Mouse (Mus musculus) left cerebral cortex, adult 9 months (tissue): Measurements from ENCODE around the gene Ttc23.

ENCODE experiments used
- DNase-seq, 2 experiments: peaks; one replicate each; pipeline ENCODE4 v3.0.0; 2022; ENCODE audit warnings: low spot score in 2 of 2

Gene Ttc23

DNA sequence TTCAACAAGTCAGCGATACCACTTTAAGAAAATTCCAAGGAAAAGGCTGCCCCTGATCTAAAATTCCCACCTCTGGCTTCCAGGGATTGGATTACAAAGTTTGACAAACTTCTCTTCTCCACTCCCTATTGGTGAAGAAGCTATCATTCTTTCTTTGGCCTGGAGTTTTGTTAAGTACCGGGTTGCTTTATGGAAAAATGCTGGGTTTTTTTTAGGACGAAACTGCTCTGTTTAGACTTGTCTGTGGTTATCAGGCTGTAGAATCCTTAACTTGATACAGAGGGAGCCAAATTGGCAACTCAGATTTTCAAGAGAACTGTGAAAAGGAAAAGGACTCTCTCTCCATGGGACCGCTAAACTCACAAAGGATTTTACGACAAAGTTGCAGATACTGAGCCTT is at the start of gene Ttc23:
Ttc23 (plus strand) TSS at position 134 of the 400 bp plus-strand sequence.
- no peak for DNase-seq

GRCm38 (mm10) chr7:67598050-67598449 is 49.2 kb upstream of the Ttc23 start:
- DNase-seq = peak; percentile 27 to 88

DNA sequence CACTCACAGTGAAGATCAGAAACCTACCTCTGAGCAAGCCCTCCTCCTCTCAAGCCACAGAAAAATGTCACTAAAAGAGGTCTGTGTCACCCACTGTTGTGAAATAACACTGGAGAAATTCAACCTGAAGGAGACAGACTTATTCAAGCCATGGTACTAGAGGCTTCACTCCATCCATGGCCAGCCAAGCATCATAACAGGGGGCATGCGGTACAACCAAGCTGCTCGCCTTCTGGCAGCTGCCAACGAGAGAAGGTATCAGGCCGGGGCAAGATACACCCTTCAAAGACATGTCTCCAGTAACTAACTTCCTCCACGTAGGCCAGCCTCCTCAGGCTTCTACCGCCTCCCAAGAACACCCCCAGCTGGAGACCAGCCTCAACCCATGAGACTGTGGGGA is 42.1 kb upstream of the Ttc23 start:
- no peak for DNase-seq

DNA sequence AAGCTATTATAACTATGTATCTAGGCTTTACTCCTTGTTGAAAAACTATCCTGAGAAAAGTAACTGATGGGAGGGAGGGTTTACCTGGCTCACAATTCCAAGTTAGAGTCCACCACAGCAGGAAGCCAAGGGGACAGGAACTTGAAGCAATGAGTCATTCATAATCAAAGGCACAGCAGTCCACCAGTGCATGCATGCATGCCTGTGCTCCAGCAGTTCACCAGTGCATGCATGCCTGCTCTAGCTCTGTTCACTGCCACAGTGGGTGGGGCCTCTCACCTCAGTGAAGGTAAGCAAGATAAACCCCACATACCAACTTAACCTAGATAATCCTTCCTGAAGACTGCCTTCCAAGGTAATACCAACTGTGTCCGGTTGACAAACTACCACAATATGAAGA is 41.0 kb upstream of the Ttc23 start:
- DNase-seq = no peak

GRCm38 (mm10) chr7:67607669-67608347 is 39.4 kb upstream of the Ttc23 start:
- no peak for DNase-seq

DNA sequence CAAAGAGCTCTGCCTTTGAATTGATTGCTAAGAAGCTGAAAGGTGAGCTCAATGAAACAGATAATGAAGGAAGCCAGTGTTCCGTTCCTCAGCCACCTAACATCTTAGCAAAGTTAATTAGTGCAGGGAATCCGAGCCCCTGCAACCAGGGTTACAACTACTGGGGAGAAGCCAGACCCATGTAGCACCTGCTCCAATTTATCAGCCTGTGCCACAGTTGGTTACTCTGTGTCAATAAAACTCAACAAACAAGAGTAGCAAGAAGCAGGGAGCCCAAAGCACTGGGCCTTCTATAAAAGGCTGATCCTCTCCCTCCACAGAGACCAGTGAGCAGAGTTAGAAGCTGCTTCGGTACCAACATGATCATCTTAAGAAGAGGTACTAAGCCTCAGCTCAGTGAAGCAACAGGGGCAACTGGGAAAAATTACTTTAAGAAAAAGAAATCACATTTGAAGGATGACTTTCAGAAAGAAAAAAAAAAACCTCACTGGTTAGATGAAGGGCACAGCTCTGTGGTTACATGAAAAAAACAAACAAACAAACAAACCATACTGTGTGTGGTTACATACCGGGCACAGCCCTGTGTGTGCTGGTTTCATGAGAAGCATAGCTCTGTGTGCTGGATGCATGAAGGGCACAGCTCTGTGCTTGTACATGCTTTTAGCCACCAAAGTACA is 38.7 kb upstream of the Ttc23 start:
- no peak for DNase-seq

DNA sequence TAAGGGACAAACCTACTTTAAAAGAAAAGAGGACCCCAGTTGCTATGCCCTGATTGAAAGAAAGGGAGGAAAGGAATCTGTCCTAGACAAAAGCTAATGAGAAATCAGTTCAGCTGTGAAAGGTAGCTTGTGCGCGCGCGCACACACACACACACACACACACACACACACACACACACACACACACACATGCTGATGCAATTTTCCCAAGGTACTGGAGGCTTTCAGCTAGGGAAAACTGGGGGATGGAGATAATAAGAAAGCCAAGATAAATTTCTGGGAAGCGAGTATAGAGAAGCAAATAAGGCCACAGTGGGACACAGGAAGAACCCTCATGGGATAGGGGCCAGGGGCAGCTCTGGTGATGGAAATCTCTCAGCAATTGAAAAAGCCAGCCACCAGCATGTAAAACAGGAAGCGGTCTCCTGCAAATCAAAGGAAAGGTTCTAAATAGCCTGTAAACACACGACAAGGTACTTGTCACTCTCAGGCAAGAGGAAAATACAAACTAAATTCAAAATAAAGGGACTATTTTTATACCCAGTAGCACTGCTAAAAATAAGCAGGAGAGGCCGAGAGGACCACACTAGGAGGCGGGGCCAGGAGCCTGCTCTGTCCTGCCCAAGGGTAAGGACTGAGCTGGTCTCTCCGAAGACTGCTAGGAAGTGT is 33.3 kb upstream of the Ttc23 start:
- DNase-seq = no peak

GRCm38 (mm10) chr7:67614464-67614861 is 32.7 kb upstream of the Ttc23 start:
- no peak for DNase-seq

GRCm38 (mm10) chr7:67616890-67617289 is 30.3 kb upstream of the Ttc23 start:
- DNase-seq = no peak

- DNase-seq = no peak
Measured at GRCm38 (mm10) chr7:67617646-67618045, 29.6 kb upstream of the Ttc23 start.

DNA sequence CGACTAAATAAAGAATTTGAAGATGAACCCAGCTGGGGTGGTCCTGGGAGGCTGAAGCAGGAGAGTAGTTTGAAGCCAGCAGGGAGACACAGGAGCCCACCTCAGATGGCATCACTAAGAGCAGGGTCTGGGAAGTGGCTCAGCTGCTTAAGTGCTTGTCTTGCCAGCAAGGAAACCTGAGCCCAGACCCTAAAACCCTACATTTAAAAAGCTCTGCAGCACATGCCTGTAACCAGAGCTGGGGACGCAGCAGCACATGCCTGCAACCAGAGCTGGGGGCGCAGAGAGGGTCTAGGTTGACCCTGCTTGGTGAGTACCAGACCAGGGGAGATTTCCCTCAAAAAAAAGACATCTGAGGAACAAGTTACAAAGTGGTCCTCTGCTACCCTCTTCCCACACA is 28.9 kb upstream of the Ttc23 start:
- DNase-seq = no peak

DNA sequence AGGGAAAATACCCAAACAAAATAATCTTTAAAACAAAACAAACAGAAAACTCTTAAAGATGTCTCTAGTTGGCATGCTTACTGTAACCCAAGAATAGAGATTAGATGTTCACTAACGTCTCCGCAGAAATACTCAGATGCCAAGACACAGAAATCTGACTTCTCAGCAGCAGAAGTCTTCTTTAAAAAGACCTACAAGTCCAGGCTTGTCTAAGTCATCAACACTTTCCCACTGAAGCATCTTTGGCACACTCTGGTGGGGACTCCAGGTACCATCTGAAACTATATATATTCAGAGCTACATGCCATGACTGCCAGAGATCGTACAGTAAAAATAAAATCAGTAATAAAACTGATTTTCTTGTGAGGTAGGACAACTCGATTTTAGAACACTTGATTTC is 27.4 kb upstream of the Ttc23 start:
- peak; percentile 40 to 42 for DNase-seq

DNA sequence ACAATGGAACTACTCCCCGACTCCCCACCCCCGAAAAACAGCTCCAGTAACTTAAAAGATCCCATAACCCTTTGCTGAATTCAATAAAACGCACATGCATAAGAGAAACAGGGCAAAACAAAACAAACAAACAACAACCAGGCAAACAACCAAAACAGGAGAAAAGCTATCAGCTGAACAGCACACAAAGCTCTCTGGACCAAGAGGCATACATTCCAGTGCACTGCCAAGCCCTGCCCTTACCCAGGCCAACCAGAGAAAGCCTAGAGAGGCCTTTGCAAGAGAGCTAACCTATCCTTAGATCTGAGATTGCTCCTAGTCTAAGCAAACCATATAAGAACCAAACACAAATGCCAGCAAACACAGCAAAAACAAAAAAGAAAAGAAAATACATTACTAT is 25.1 kb upstream of the Ttc23 start:
- no peak for DNase-seq

DNA sequence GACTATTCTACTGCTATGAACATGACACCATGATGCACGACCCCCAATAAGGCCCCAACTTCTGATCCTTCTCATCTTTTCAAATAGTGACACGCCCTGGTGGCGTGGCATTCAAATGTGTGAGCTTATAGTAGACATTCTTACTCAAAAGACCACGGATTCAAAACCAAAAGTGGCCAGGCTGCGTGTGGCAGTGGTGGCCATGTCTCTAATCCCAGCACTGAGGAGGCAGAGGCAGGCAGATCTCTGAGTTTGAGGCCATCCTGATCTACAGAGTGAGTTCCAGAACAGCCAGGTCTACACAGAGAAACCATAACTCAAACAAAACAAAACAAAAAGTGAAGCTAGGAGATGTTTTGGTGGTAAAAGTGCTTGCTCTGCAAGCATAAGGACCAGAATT is 20.5 kb upstream of the Ttc23 start:
- no peak for DNase-seq

DNA sequence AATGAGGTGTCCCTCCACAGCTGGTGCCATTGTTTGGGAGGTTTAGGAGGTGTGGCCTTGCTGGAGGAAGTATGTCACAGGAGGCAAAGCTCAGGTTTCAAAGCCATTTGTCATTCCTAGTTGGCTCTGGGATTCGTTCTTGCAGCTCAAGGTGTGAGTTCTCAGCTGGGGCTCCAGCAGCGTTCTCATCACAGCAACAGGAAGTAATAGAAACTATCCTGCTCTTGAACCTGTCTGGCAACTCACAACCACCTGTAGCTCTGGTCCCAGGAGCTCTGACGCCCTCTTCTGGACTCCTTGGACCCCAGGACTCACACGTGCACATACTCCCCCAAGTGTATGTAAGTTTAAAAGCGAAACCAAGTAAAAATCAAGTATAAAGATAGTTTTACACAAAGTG is 17.5 kb upstream of the Ttc23 start:
- no peak for DNase-seq

- DNase-seq = peak; percentile 38 to 90
Measured at GRCm38 (mm10) chr7:67630817-67631216, 16.4 kb upstream of the Ttc23 start.

GRCm38 (mm10) chr7:67632380-67632779 is 14.8 kb upstream of the Ttc23 start:
- DNase-seq = no peak

GRCm38 (mm10) chr7:67634210-67634609 is 13.0 kb upstream of the Ttc23 start:
- no peak for DNase-seq

DNA sequence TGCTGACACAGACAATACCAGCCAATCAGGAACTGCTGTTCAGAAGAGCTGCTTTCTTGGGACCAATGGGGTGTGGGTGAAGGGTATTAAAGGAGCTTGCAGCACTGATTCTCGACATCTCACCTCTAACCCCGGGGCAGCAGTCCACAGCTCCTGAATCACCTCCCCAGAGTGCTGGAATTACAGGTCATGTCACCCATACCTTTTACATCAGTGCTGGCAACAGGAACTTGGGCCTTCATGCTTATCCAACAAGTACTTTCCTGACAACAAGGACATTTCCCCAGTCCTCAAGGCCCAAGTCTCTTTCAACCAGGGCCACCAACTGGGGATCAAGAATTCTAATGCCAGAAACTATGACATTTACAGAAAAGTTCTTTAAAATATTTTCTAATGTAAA is 11.0 kb upstream of the Ttc23 start:
- no peak for DNase-seq

DNA sequence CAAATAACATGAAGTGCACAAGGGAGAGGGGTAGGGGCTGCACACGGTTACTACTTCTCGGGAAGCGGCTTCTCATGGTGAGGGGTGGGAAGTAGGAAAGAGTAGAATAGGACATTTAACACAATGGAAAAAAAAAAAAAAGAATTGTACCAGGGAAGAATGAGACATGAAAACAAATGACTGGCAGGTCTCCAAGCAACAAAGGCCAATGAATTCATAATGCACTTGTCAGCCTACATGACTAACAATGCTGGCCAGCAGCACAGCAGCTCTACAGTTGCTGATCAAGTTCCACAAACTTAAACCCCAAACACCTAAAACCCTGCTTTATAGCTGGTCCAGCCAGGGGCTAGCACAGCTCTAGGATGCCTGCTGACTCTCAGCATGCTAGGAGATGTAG is 8.2 kb upstream of the Ttc23 start:
- no peak for DNase-seq

DNA sequence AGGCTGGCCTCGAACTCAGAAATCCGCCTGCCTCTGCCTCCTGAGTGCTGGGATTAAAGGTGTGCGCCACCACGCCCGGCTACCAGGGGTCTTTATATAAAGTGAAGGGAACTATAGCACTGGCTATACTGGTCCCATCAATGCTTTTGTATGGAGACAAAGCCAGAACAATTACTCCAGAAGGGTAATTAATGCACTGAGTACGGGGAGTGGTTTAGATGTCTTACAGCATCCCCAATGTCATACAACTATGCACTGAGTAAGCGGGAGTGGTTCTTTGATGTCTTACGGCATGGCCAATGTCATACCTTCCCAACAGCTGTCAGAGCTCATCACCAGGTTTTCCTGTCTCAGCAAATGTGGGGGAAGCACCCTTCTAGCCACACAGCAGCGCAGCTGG is 4.3 kb upstream of the Ttc23 start:
- no peak for DNase-seq

DNA sequence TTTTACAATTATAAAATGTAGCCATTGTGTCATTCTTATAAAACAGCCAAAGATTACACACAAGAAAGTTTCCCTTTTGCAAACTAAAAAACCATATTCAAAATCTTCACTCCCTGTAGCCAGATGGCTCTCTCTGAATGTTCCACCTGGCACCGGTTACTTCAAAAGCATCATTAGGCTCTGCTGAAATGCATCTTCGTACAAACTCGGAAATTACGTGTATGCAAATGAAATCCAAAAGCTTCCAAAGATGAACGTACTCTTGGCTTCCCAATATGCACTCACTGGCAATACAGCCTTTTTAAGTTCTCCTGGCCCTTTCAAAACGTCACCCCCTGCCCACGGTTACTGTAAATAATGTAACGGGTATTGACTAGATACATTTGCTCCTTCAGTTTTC is 2.9 kb upstream of the Ttc23 start:
- peak in 1 of 2 experiments; percentile 37 for DNase-seq
